Mouse (Mus musculus) stomach, postnatal 0 days (tissue): ENCODE measurements around the gene Fam126a. TPM values are rescaled to one million over a fixed set of nuclear protein-coding genes. Genes with fewer than 3 reads are reported as not detected.

Experiments
- ATAC-seq: fragments of 200-750 bp; cut with Nextera tagmentation; 2 replicates; pipeline ENCODE4 v1.8.0; 2017; ENCODE audit not compliant: low FRiP score, low TSS enrichment
- DNase-seq: peaks from one replicate; pipeline ENCODE4 v3.0.0-alpha.2; 2016; ENCODE audit warnings: low spot score
- H3K27ac ChIP-seq: fragments of 300-500 bp; sonication (generic); replicated peaks from 2 replicates; pipeline ENCODE4 v1.5.1; 2014; ENCODE audit warnings: mild to moderate bottlenecking, control low read depth
- H3K27me3 ChIP-seq: fragments of 300-500 bp; sonication (generic); 2 replicates; pipeline ENCODE4 v1.6.1; 2014; ENCODE audit warnings: low read length; ENCODE audit not compliant: control insufficient read depth, insufficient read depth
- H3K36me3 ChIP-seq: fragments of 300-500 bp; sonication (generic); 2 replicates; pipeline ENCODE4 v1.6.1; 2014; ENCODE audit warnings: low read length, mixed read lengths; ENCODE audit not compliant: control insufficient read depth, insufficient read depth
- H3K4me1 ChIP-seq: fragments of 300-500 bp; sonication (generic); replicated peaks from 2 replicates; pipeline ENCODE4 v1.6.1; 2014; ENCODE audit warnings: antibody characterized with exemption; ENCODE audit not compliant: control insufficient read depth, insufficient read depth
- H3K4me2 ChIP-seq: fragments of 300-500 bp; sonication (generic); replicated peaks from 2 replicates; pipeline ENCODE4 v1.6.1; 2014; ENCODE audit warnings: low read depth, mild to moderate bottlenecking, control low read depth, moderate library complexity
- H3K4me3 ChIP-seq: fragments of 300-500 bp; sonication (generic); 2 replicates; pipeline ENCODE4 v1.5.1; 2014; ENCODE audit warnings: low read depth, low read length, control low read depth
- H3K9ac ChIP-seq: fragments of 300-500 bp; sonication (generic); 2 replicates; pipeline ENCODE4 v1.6.1; 2014; ENCODE audit warnings: mild to moderate bottlenecking, low read length, control low read depth, mixed read lengths
- H3K9me3 ChIP-seq: fragments of 300-500 bp; sonication (generic); 2 replicates; pipeline ENCODE4 v1.6.1; 2016; ENCODE audit warnings: low read length; ENCODE audit not compliant: control insufficient read depth
- CTCF ChIP-seq: IDR thresholded peaks from 2 replicates; pipeline ENCODE4 v1.5.1; 2016; ENCODE audit warnings: antibody characterized with exemption, low read depth, mild to moderate bottlenecking, moderate library complexity
- EP300 ChIP-seq: optimal IDR thresholded peaks from 2 replicates; pipeline ENCODE3; 2016; ENCODE audit warnings: antibody characterized with exemption
- WGBS: fragments of 180-500 bp; shearing (Covaris S2); extraction: QIAGEN DNeasy Blood & Tissue Kit; methylation state at CpG from one replicate; pipeline ENCODE4 v1.1.7; 2014; 5-methylcytosine and 5-hydroxymethylcytosine counted together
- polyA plus RNA-seq: library from polyadenylated mRNA; unstranded; fragments of >200 nt; fragmentation: Nextera tagmentation; extraction: Ambion mirVana; gene quantifications from 2 replicates; pipeline ENCODE4 v1.2.1, GENCODE M21; 2015

The Fam126a gene
- polyA plus RNA-seq, 1 experiment from 2014 or later, result 4.9 TPM

- Histone ChIP-seq H3K4me2 (no peak overlapping the region), H3K9ac (no peak overlapping the region), H3K4me3 (no peak overlapping the region), H3K27ac (no peak overlapping the region), H3K36me3 (no peaks in the 10 kb centered on the region), H3K27me3 (no peaks in the 10 kb centered on the region), H3K4me1 (no peaks in the 10 kb centered on the region), H3K9me3 (no peaks in the 10 kb centered on the region)
- 49% methylated on average over 7 of the region's 7 CpGs for WGBS
- DNase-seq, result no peak
- ATAC-seq, result no peak
- TF ChIP-seq CTCF (no peak), EP300 (no peak)
Observed at GRCm38 (mm10) chr5:23919892-23920731, 110.4 kb downstream of the Fam126a start.

DNA sequence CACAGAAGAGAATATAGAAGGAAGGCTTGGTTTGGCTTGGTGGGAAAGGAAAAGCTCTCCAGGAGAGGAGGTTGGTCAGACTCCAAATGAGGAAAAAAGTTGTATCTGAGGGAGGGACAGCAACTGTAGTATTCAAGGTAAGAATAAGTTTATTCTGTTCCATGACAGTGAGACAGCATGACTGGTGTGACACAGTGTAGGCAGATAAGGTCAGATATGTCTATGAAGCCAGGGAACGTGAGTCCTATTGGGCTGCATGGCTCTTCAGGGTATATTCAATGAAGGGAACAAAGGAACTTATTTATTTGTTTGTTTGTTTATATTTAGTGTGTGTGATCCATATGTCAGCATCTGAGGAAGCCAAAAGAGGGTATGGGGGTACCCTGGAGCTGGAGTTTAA lies 113.2 kb downstream of the Fam126a start:
- DNase-seq (no peak), ATAC-seq (no peak)
- no peak overlapping the region for H3K4me3 ChIP-seq
- no peaks in the 10 kb centered on the region for H3K36me3 ChIP-seq
- H3K4me1 ChIP-seq, result no peaks in the 10 kb centered on the region
- no peaks in the 10 kb centered on the region for H3K9me3 ChIP-seq
- H3K4me2 ChIP-seq, result no peak overlapping the region
- TF ChIP-seq EP300 (no peak), CTCF (no peak)
- WGBS, result 82% methylated on average over 1 of the region's 1 CpGs
- H3K9ac ChIP-seq, result no peak overlapping the region
- no peaks in the 10 kb centered on the region for H3K27me3 ChIP-seq
- no peak overlapping the region for H3K27ac ChIP-seq

DNA sequence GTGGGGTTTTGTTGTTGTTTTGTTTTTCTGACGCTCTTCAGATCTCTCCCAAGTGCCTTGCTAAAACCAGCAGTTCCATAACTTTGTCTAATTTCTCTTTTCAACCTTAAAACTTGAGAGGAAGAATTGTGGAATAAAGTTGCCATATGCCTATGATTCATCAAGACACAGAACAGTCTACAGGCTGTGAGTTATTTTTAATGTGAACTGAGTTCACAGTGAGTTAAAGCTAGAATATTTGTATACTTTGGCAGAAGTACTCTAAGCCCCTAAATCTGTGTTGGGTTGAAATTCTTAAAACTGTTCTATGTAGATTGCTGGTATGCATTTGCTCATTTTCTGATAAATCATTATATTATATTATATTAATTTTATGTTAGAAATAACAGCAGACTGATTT lies 118.9 kb downstream of the Fam126a start:
- Histone ChIP-seq H3K9me3 (no peaks in the 10 kb centered on the region), H3K9ac (no peak overlapping the region), H3K4me1 (no peaks in the 10 kb centered on the region), H3K4me2 (no peak overlapping the region), H3K36me3 (no peaks in the 10 kb centered on the region), H3K27me3 (no peaks in the 10 kb centered on the region), H3K27ac (no peak overlapping the region), H3K4me3 (no peak overlapping the region)
- ATAC-seq (no peak), DNase-seq (no peak)
- 84% methylated on average over 1 of the region's 1 CpGs for WGBS
- TF ChIP-seq CTCF (no peak), EP300 (no peak)

DNA sequence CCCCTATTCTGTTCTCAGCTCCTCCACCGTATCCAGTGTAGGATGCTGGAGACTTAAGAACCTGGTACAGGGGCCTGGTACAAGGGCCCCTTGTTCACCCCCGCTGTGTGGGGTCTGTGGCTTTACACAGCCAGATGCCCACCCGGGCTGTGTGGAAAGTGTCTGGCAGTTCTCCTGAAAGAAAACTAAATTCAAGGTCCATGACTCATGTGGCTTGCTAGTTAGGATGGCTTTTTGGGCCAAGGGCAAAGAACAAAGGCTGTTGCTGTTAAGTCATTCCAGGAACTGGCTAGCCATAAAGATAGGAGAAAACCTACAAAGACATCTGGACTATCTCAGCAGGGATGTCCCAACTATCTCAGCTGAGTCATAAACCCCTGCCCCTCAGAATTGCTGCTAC lies 121.2 kb downstream of the Fam126a start:
- no peak for DNase-seq
- WGBS, result 90% methylated on average over 3 of the region's 3 CpGs
- H3K36me3 ChIP-seq, result no peaks in the 10 kb centered on the region
- no peak for ATAC-seq
- no peak overlapping the region for H3K4me3 ChIP-seq
- no peaks in the 10 kb centered on the region for H3K9me3 ChIP-seq
- H3K4me1 ChIP-seq, result no peaks in the 10 kb centered on the region
- no peak overlapping the region for H3K4me2 ChIP-seq
- no peak overlapping the region for H3K9ac ChIP-seq
- H3K27me3 ChIP-seq, result no peaks in the 10 kb centered on the region
- H3K27ac ChIP-seq, result no peak overlapping the region
- TF ChIP-seq EP300 (no peak), CTCF (no peak)

GRCm38 (mm10) chr5:23908486-23909090 lies 121.9 kb downstream of the Fam126a start:
- Histone ChIP-seq H3K27ac (no peak overlapping the region), H3K9ac (no peak overlapping the region), H3K4me3 (no peak overlapping the region), H3K9me3 (no peaks in the 10 kb centered on the region), H3K27me3 (no peaks in the 10 kb centered on the region), H3K4me2 (no peak overlapping the region), H3K4me1 (no peaks in the 10 kb centered on the region), H3K36me3 (no peaks in the 10 kb centered on the region)
- no peak for DNase-seq
- TF ChIP-seq EP300 (no peak), CTCF (no peak)
- no peak for ATAC-seq
- WGBS, result 53% methylated on average over 4 of the region's 4 CpGs

GRCm38 (mm10) chr5:23902221-23902620 lies 128.3 kb downstream of the Fam126a start:
- Histone ChIP-seq H3K9me3 (no peaks in the 10 kb centered on the region), H3K9ac (no peak overlapping the region), H3K4me2 (no peak overlapping the region), H3K4me1 (no peaks in the 10 kb centered on the region), H3K27me3 (no peaks in the 10 kb centered on the region), H3K27ac (no peak overlapping the region), H3K4me3 (no peak overlapping the region), H3K36me3 (no peaks in the 10 kb centered on the region)
- ATAC-seq (no peak), DNase-seq (no peak)
- no peak for TF ChIP-seq EP300
- TF ChIP-seq CTCF, result no peak
- 68% methylated on average over 2 of the region's 2 CpGs for WGBS
